Mouse (Mus musculus): ENCODE measurements around the gene Atp13a4. TPM values are rescaled to one million over a fixed set of nuclear protein-coding genes. Genes with fewer than 3 reads are reported as not detected.

Gene Atp13a4
- polyA plus RNA-seq, 1 experiment from 2014 or later = 3.0 TPM

DNA sequence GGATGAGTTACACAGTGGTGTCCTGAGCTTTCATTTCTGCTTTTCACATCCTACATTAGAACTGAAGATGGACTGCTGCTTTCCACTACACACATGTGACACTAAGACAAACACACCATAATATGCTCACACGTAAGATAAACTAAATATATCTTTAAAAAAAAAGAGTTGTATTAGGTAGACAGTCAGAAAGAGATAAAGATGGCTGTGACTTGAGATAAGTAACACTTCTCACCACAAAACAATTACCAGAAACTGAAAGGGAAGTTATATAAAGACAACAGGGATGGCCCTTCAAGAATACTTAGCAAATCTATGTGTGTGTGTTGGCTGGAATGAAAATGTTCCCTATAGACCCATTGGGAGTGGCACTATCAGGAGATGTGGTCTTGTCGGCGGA, 34.8 kb downstream of the Atp13a4 start:
- 93% methylated on average over 3 of the region's 3 CpGs for WGBS
- no peaks in the 10 kb centered on the region for H3K9me3 ChIP-seq (replicated peaks; ENCODE audit: control insufficient read depth, low read length, poor library complexity, severe bottlenecking)
- H3K4me2 ChIP-seq (ENCODE audit: low read length) = no peak overlapping the region
- H3K4me3 ChIP-seq (ENCODE audit: low read depth, low read length) = no peak overlapping the region
- H3K9ac ChIP-seq (ENCODE audit: low read depth, low read length) = no peak overlapping the region
- no peaks in the 10 kb centered on the region for H3K4me1 ChIP-seq (ENCODE audit: control insufficient read depth, insufficient read depth, low read length)
- no peaks in the 10 kb centered on the region for H3K36me3 ChIP-seq (ENCODE audit: control insufficient read depth, insufficient read depth, low read length)
- no peak for ATAC-seq
- H3K27ac ChIP-seq (ENCODE audit: low read length) = no peak overlapping the region
- H3K27me3 ChIP-seq (ENCODE audit: control insufficient read depth, insufficient read depth, low read depth, low read length) = no peaks in the 10 kb centered on the region

DNA sequence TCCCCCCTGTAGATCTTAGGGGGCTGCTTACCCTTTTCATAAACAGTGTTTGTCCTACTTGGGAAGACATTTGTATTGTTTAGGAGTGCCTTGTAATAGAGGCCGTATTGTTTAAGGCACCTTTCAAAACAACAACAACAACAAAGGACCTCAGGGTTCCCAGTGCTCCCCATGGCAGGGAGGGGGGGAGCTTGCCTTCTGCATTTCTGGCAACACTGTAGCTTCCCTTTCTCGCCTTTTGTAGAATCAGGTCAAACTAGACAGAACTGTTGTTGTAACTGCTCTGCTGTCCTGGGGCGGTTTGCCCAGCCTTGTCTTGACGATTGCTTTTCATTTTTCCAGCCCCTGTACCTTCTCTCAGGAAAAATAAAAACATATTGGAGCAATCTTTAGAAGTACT, 40.0 kb downstream of the Atp13a4 start:
- Histone ChIP-seq H3K4me1 (ENCODE audit: control insufficient read depth, insufficient read depth, low read length) (no peaks in the 10 kb centered on the region), H3K27ac (ENCODE audit: low read length) (no peak overlapping the region), H3K4me2 (ENCODE audit: low read length) (no peak overlapping the region), H3K9ac (ENCODE audit: low read depth, low read length) (no peak overlapping the region), H3K9me3 (replicated peaks; ENCODE audit: control insufficient read depth, low read length, poor library complexity, severe bottlenecking) (no peaks in the 10 kb centered on the region), H3K36me3 (ENCODE audit: control insufficient read depth, insufficient read depth, low read length) (no peaks in the 10 kb centered on the region), H3K27me3 (ENCODE audit: control insufficient read depth, insufficient read depth, low read depth, low read length) (no peaks in the 10 kb centered on the region), H3K4me3 (ENCODE audit: low read depth, low read length) (no peak overlapping the region)
- 78% methylated on average over 4 of the region's 4 CpGs for WGBS
- no peak for ATAC-seq

DNA sequence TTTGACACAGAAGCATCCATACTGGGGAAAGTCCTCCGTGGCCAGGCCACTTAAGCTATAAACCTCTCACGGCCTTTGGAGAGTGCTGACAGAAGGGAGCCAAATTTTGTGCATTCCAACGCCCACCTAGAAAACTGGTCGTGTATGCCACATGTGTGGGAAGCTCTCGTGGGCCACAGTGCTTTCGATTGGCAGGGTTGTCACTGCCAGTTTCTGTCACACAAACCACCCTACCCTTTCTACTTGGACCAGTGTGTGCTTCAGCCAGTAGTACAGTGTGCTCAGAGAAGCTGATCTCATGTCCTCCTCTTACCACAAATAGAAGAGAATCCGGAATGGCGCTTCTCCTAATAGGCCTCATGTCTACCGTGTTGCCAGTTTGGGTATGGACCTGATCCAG, 40.5 kb downstream of the Atp13a4 start:
- Histone ChIP-seq H3K4me3 (ENCODE audit: low read depth, low read length) (no peak overlapping the region), H3K27me3 (ENCODE audit: control insufficient read depth, insufficient read depth, low read depth, low read length) (no peaks in the 10 kb centered on the region), H3K4me2 (ENCODE audit: low read length) (no peak overlapping the region), H3K36me3 (ENCODE audit: control insufficient read depth, insufficient read depth, low read length) (no peaks in the 10 kb centered on the region), H3K9me3 (replicated peaks; ENCODE audit: control insufficient read depth, low read length, poor library complexity, severe bottlenecking) (no peaks in the 10 kb centered on the region), H3K27ac (ENCODE audit: low read length) (no peak overlapping the region), H3K4me1 (ENCODE audit: control insufficient read depth, insufficient read depth, low read length) (no peaks in the 10 kb centered on the region), H3K9ac (ENCODE audit: low read depth, low read length) (no peak overlapping the region)
- 84% methylated on average over 9 of the region's 9 CpGs for WGBS
- no peak for ATAC-seq

DNA sequence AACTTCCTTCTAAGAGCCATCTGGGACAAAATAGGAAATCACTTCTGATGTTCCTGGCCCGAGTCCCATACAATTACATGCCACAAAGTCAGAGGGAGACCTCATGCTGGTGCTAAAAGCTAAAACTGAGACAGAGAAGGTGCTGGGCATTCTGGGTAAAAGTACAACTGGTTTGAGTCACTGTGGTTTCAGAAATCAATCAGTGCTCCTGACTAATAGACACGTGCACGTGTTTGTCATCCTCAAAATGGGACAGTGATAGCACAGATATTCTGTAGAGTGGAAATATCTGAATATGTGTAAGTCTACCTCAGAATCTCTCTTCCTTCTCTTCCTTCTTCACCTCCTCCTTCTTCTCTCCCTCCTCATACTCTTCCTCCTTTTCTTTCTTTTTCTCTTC, 53.6 kb downstream of the Atp13a4 start:
- Histone ChIP-seq H3K4me2 (ENCODE audit: low read length) (no peak overlapping the region), H3K27ac (ENCODE audit: low read length) (no peak overlapping the region)
- 83% methylated on average over 3 of the region's 3 CpGs for WGBS

DNA sequence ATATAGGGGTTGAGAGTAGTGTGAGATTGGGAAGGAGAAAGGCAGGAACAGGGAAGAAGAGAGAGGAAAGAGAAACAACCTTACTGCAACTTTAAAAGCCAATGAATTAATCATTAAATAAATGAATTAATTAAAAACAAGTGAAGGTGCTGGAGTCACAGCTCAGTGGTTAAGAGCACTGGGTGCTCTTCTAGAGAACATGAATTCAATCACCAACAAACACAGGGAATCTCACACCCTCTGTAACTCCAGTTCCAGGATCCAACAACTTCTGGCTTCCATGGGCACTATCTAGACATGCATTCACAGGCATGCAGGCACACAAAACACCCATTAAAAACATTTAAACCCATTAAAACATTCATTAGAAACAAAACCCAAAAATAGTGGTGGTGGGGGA, 63.2 kb downstream of the Atp13a4 start:
- Histone ChIP-seq H3K4me1 (ENCODE audit: control insufficient read depth, insufficient read depth, low read length) (no peaks in the 10 kb centered on the region), H3K4me2 (ENCODE audit: low read length) (no peak overlapping the region), H3K27ac (ENCODE audit: low read length) (no peak overlapping the region), H3K9me3 (replicated peaks; ENCODE audit: control insufficient read depth, low read length, poor library complexity, severe bottlenecking) (no peaks in the 10 kb centered on the region), H3K36me3 (ENCODE audit: control insufficient read depth, insufficient read depth, low read length) (no peaks in the 10 kb centered on the region), H3K9ac (ENCODE audit: low read depth, low read length) (no peak overlapping the region), H3K4me3 (ENCODE audit: low read depth, low read length) (no peak overlapping the region), H3K27me3 (ENCODE audit: control insufficient read depth, insufficient read depth, low read depth, low read length) (no peaks in the 10 kb centered on the region)
- ATAC-seq = no peak

More for the DNA sequence above, 53.6 kb downstream of the Atp13a4 start:
- no peaks in the 10 kb centered on the region for H3K27me3 ChIP-seq (ENCODE audit: control insufficient read depth, insufficient read depth, low read depth, low read length)
- H3K4me3 ChIP-seq (ENCODE audit: low read depth, low read length) = no peak overlapping the region
- no peaks in the 10 kb centered on the region for H3K36me3 ChIP-seq (ENCODE audit: control insufficient read depth, insufficient read depth, low read length)
- no peak overlapping the region for H3K9ac ChIP-seq (ENCODE audit: low read depth, low read length)
- H3K9me3 ChIP-seq (replicated peaks; ENCODE audit: control insufficient read depth, low read length, poor library complexity, severe bottlenecking) = no peaks in the 10 kb centered on the region
- no peaks in the 10 kb centered on the region for H3K4me1 ChIP-seq (ENCODE audit: control insufficient read depth, insufficient read depth, low read length)
- no peak for ATAC-seq

DNA sequence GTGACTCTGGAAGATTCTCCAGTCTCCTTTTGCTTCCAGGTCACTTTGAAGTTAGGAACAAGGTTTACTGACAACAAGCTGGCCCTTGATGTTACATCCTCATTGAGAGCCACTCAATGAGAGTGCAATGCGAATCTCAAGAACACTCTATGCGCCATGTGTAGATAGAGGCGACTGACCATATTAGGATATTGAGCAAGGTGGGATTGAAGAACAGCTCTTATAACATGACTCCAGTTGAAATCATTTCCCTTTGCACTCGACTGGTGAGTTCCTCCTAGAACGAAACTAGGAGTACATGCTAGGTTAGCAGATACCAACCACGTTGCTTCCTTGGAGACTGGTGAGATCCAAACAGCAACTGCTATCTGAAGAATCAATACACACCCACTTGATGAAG, 64.3 kb downstream of the Atp13a4 start:
- Histone ChIP-seq H3K27me3 (ENCODE audit: control insufficient read depth, insufficient read depth, low read depth, low read length) (no peaks in the 10 kb centered on the region), H3K4me3 (ENCODE audit: low read depth, low read length) (no peak overlapping the region), H3K4me1 (ENCODE audit: control insufficient read depth, insufficient read depth, low read length) (no peaks in the 10 kb centered on the region), H3K4me2 (ENCODE audit: low read length) (no peak overlapping the region), H3K36me3 (ENCODE audit: control insufficient read depth, insufficient read depth, low read length) (no peaks in the 10 kb centered on the region), H3K27ac (ENCODE audit: low read length) (no peak overlapping the region), H3K9ac (ENCODE audit: low read depth, low read length) (no peak overlapping the region), H3K9me3 (replicated peaks; ENCODE audit: control insufficient read depth, low read length, poor library complexity, severe bottlenecking) (no peaks in the 10 kb centered on the region)
- no peak for ATAC-seq
- WGBS = 92% methylated on average over 6 of the region's 6 CpGs

DNA sequence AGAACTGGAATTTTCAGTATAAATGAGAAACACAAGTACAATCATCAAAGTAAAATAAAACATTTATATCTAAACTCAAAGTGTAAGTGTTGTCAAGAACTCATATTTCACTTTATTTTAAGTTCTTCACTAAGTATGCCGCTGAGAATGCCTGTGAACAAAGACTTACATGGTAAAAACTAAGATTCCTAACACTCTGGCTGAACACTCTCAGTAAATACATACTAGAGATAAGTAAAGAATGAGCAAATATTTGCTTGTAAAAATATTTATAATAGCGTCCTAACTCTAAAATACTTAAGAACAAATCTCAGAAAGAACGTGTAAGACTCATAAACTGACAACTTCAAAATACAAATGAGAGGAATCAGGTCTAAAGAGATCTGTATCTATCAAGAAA, 80.9 kb downstream of the Atp13a4 start:
- H3K9ac ChIP-seq (ENCODE audit: low read depth, low read length) = no peak overlapping the region
- WGBS = 87% methylated on average over 3 of the region's 3 CpGs

DNA sequence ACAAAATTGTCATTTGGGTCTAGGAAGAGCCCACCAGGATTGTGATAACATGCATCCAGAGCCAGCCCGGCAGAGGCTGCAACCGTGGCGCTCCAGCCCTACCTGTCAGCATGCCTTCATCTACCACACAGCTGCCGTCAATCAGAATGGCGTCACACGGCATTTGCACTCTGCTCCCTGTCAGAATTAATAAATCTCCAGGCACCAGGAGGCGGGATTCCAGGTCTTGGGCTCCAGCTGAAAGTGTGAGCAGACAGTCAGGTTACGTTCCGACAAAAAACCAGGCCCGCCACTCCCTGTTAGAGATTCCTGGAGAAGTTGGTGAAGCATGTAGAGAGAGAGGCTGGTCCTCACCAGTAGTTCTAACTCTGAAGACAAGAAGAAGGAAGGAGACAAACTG, 85.3 kb downstream of the Atp13a4 start:
- no peak overlapping the region for H3K4me2 ChIP-seq (ENCODE audit: low read length)
- H3K9ac ChIP-seq (ENCODE audit: low read depth, low read length) = no peak overlapping the region
- H3K4me3 ChIP-seq (ENCODE audit: low read depth, low read length) = no peak overlapping the region
- H3K9me3 ChIP-seq (replicated peaks; ENCODE audit: control insufficient read depth, low read length, poor library complexity, severe bottlenecking) = no peaks in the 10 kb centered on the region
- 86% methylated on average over 10 of the region's 10 CpGs for WGBS
- H3K36me3 ChIP-seq (ENCODE audit: control insufficient read depth, insufficient read depth, low read length) = no peaks in the 10 kb centered on the region
- no peaks in the 10 kb centered on the region for H3K27me3 ChIP-seq (ENCODE audit: control insufficient read depth, insufficient read depth, low read depth, low read length)
- no peak for ATAC-seq
- no peaks in the 10 kb centered on the region for H3K4me1 ChIP-seq (ENCODE audit: control insufficient read depth, insufficient read depth, low read length)
- H3K27ac ChIP-seq (ENCODE audit: low read length) = no peak overlapping the region

More for the DNA sequence above, 80.9 kb downstream of the Atp13a4 start:
- Histone ChIP-seq H3K4me3 (ENCODE audit: low read depth, low read length) (no peak overlapping the region), H3K4me1 (ENCODE audit: control insufficient read depth, insufficient read depth, low read length) (no peaks in the 10 kb centered on the region), H3K27ac (ENCODE audit: low read length) (no peak overlapping the region), H3K9me3 (replicated peaks; ENCODE audit: control insufficient read depth, low read length, poor library complexity, severe bottlenecking) (no peaks in the 10 kb centered on the region), H3K27me3 (ENCODE audit: control insufficient read depth, insufficient read depth, low read depth, low read length) (no peaks in the 10 kb centered on the region), H3K4me2 (ENCODE audit: low read length) (no peak overlapping the region), H3K36me3 (ENCODE audit: control insufficient read depth, insufficient read depth, low read length) (no peaks in the 10 kb centered on the region)
- no peak for ATAC-seq

DNA sequence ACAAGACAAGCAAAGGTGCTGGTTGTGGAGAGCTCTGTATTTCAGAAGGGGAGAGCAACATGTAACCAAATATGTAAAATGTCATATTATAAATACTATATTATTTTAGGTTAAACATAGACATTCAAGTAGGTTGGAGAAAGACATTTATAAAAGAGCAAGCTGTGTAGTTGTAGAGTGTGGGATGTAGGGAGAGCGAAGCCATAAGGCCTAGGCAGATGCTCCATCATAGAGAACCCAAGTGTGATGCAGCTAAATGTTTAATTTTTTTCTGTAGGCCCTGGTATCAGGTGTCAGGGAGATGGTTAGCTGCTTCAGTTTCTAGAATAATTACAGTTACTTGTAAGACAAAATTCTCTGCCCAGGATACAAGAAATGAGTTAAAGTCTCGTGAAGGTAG, 87.8 kb downstream of the Atp13a4 start:
- Histone ChIP-seq H3K27me3 (ENCODE audit: control insufficient read depth, insufficient read depth, low read depth, low read length) (no peaks in the 10 kb centered on the region), H3K36me3 (ENCODE audit: control insufficient read depth, insufficient read depth, low read length) (no peaks in the 10 kb centered on the region), H3K4me1 (ENCODE audit: control insufficient read depth, insufficient read depth, low read length) (no peaks in the 10 kb centered on the region), H3K9ac (ENCODE audit: low read depth, low read length) (no peak overlapping the region), H3K27ac (ENCODE audit: low read length) (no peak overlapping the region), H3K9me3 (replicated peaks; ENCODE audit: control insufficient read depth, low read length, poor library complexity, severe bottlenecking) (no peaks in the 10 kb centered on the region), H3K4me2 (ENCODE audit: low read length) (no peak overlapping the region), H3K4me3 (ENCODE audit: low read depth, low read length) (no peak overlapping the region)
- WGBS = 90% methylated on average over 2 of the region's 2 CpGs
- no peak for ATAC-seq

DNA sequence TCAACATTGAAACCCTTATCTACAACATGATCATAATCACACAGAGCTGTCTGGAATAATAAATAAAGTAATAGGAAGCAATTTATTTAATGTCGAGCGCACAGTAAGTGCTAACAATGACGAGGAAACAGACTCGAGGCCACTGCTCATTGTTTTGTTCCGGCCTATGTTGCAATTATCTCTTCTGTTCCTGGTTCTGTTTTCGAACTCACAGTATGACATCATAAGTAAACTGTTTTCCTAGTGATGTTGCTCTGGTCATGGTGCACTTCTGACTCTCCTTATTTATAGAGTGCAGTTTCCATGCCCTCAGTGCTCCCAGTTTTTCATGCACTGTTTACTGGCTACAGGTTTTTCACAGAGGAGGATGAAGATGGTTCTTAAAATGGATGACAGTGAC, 91.4 kb downstream of the Atp13a4 start:
- ATAC-seq = no peak
- Histone ChIP-seq H3K4me1 (ENCODE audit: control insufficient read depth, insufficient read depth, low read length) (no peaks in the 10 kb centered on the region), H3K9me3 (replicated peaks; ENCODE audit: control insufficient read depth, low read length, poor library complexity, severe bottlenecking) (no peaks in the 10 kb centered on the region), H3K27me3 (ENCODE audit: control insufficient read depth, insufficient read depth, low read depth, low read length) (no peaks in the 10 kb centered on the region), H3K4me2 (ENCODE audit: low read length) (no peak overlapping the region), H3K9ac (ENCODE audit: low read depth, low read length) (no peak overlapping the region), H3K4me3 (ENCODE audit: low read depth, low read length) (no peak overlapping the region), H3K36me3 (ENCODE audit: control insufficient read depth, insufficient read depth, low read length) (no peaks in the 10 kb centered on the region), H3K27ac (ENCODE audit: low read length) (no peak overlapping the region)
- WGBS = 74% methylated on average over 6 of the region's 6 CpGs
